Mouse (Mus musculus): ENCODE data around the gene Gfra1.

- TF ChIP-seq CTCF (IDR thresholded peaks at IDR 0.05; ENCODE audit: extremely low read depth, insufficient read depth, insufficient read length, insufficient replicate concordance): no peak
- TF ChIP-seq POLR2A (IDR thresholded peaks at IDR 0.05; ENCODE audit: low read depth, low read length): no peak
These were observed 87.2 kb downstream of the Gfra1 start for GRCm38 (mm10) chr19:58368513-58368912.

All from spleen, adult 2 months (tissue).